Mouse (Mus musculus) olfactory bulb, adult 2 months (tissue): ENCODE data around the gene BC028528. TPM values are rescaled to one million over a fixed set of nuclear protein-coding genes. Genes with fewer than 3 reads are reported as not detected.

Experiments used
- H3K27ac ChIP-seq: fragments of 200-500 bp; 2 replicates; pipeline ENCODE4 v1.5.1; 2012; ENCODE audit warnings: low read depth, low read length; ENCODE audit not compliant: insufficient read depth
- H3K4me1 ChIP-seq: fragments of 200-500 bp; 2 replicates; pipeline ENCODE4 v1.6.1; 2012; ENCODE audit warnings: low read length; ENCODE audit not compliant: control insufficient read depth, insufficient read depth
- H3K4me3 ChIP-seq: fragments of 200-500 bp; 2 replicates; pipeline ENCODE4 v1.5.1; 2012; ENCODE audit warnings: mild to moderate bottlenecking, low read depth, low read length, moderate library complexity; ENCODE audit not compliant: insufficient read depth
- CTCF ChIP-seq: fragments of 200-500 bp; IDR thresholded peaks from 2 replicates; pipeline ENCODE4 v1.5.1; 2012; ENCODE audit warnings: low read depth, mild to moderate bottlenecking, low read length, moderate library complexity; ENCODE audit not compliant: insufficient read depth
- POLR2A ChIP-seq: fragments of 200-500 bp; IDR thresholded peaks from 2 replicates; pipeline ENCODE4 v1.6.1; 2012; ENCODE audit warnings: mild to moderate bottlenecking, low read depth, low read length, moderate library complexity; ENCODE audit not compliant: insufficient read depth
- WGBS: fragments of 180-500 bp; shearing (Covaris S2); methylation state at CpG from one replicate; pipeline ENCODE4 v1.1.7; 2018; 5-methylcytosine and 5-hydroxymethylcytosine counted together
- polyA plus RNA-seq: library from polyadenylated mRNA; stranded (reverse); fragments of >200 nt; gene quantifications from 2 replicates; pipeline ENCODE4 v1.2.4, GENCODE M21; 2012; ENCODE audit warnings: low replicate concordance; ENCODE audit not compliant: missing spikeins, insufficient read depth, insufficient read length

Gene BC028528
- polyA plus RNA-seq, 1 experiment, result not detected

DNA sequence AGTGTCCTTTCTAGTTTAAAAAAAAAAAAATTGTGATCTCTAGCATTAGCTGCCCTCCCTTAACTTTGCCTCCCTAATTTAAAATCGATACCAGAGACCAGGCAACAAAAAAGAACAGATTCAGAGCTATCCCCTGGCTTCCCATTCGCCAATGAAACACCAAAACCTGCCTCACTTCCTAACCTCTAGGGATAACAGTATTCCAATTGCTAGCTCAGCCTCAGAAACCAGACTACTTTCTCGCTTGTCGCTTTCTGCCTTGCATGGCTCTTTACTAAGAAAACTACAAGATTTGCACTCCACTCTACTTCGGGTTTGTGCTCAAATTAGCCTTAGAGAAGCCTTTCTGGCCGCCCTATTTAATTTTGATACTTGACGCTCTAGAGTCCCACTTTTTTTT lies 35.7 kb downstream of the BC028528 start:
- peak overlapping the region; percentile 86 for H3K4me3 ChIP-seq
- TF ChIP-seq CTCF (no peak), POLR2A (no peak)
- 14% methylated on average over 7 of the region's 7 CpGs for WGBS
- H3K27ac ChIP-seq, result no peak overlapping the region
- H3K4me1 ChIP-seq, result no peaks in the 10 kb centered on the region

DNA sequence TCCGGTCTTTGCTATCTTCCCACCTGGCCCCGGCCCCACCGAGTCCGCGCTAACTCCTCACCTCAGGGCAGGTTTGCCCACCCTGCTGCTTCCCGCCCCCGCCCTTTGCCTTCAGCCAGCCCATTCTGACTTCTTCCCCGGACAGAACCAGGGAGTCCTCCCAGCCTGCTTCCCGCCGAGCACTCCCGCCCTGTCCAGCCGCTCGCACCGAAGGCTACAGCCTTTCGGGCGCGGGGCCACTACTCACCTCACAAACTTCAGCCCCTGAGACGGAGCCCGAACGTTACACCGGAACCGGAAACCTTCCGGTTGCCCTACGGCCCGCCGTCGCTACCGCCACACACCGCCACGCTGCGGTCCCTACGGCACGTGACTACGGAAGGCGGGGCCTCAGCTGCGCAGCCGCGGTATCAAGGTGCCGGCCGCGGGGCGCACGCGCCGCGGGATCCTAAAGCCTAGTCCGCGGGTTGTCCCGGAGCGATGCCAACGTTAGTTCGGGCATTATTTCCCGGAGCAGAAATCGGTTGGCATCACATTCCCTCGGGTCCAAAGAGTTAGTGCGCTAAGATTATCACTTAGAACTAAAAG lies 36.2 kb downstream of the BC028528 start, which contains the start of gene Prpf3:
Prpf3 (minus strand) TSS at position 384 of the 588 bp plus-strand sequence.
- H3K27ac ChIP-seq, result no peak within 1 kb of the TSS
- WGBS, result under 1% methylated on average over 56 of the region's 56 CpGs
- H3K4me1 ChIP-seq, result no peaks in the 10 kb centered on the region
- TF ChIP-seq CTCF (no peak), POLR2A (peak; percentile 62)
- H3K4me3 ChIP-seq, result peak within 1 kb of the TSS; percentile 86

DNA sequence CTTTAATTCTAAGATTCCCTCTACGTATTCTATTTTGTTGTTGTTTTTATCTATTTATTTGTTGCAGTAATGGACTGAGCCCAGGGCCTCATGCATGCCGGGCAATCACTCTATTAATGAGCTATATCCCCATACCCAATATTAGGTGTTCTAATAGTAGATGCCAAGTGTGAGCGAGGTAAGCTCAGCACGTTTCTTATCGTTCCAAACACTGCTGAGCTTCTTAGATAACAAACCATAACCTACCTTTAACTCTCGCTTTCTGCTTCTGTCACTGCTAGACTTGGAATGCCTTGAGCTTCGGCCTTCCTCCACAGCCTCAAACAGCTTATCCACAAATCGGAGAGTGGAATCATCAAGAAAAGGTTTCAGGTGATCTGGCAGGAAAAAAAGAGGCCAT lies 40.5 kb downstream of the BC028528 start:
- TF ChIP-seq CTCF, result no peak
- TF ChIP-seq POLR2A, result no peak
- Histone ChIP-seq H3K4me3 (no peak overlapping the region), H3K27ac (no peak overlapping the region), H3K4me1 (no peaks in the 10 kb centered on the region)
- 95% methylated on average over 8 of the region's 8 CpGs for WGBS

DNA sequence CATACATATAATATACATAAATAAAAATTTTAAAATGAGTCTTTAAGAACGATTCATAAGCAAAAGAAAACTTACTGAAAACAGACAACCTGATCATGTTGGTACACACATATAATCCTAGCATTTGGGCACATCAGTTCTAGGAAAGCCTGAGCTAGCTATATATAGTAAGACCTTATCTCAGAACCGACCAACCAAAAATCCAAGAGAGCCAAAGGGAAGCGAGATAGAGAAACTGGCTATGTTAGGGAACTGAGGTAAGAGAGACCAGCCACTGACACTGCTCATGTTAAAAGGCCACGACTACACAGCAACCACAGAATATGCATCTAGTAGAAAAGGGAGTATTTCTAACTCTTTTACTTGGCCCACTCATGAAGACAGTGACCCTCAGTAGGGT lies 41.2 kb downstream of the BC028528 start:
- no peak overlapping the region for H3K4me3 ChIP-seq
- TF ChIP-seq CTCF (no peak), POLR2A (no peak)
- WGBS, result 87% methylated on average over 4 of the region's 4 CpGs
- no peaks in the 10 kb centered on the region for H3K4me1 ChIP-seq
- H3K27ac ChIP-seq, result no peak overlapping the region

DNA sequence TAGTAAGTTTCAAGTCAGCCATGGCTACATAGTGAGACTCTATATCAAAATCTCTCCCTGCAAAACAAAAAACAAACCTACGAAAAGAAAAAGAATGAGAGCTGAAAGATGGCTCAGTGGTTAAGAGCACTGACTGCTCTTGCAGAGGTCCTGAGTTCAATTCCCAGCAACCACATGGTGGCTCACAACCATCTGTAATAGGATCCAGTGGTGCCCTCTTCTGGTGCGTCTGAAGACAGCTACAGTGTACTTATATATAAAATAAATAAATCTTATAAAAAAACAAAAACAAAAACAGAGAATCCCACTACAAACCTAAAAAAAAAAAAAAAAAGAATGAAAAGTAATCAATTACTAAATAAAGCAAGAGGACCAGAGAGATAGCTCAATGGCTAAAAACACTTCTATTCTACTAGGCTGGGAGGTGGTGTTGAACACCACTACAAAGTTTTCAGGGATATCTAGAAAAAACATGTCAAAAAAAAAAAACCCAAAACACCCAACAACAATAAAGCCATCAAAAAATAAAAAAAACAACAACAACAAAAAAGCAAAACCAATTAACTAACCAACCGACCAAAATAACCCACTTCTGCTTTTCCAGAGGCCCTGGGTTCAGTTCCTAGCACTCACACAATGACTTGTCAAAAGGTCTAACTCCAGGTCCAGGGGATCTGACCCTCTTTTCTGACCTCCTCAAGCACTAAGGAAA lies 49.1 kb downstream of the BC028528 start:
- H3K27ac ChIP-seq, result no peak overlapping the region
- WGBS, result 89% methylated on average over 3 of the region's 3 CpGs
- no peaks in the 10 kb centered on the region for H3K4me1 ChIP-seq
- no peak overlapping the region for H3K4me3 ChIP-seq
- TF ChIP-seq POLR2A, result no peak
- TF ChIP-seq CTCF, result no peak

DNA sequence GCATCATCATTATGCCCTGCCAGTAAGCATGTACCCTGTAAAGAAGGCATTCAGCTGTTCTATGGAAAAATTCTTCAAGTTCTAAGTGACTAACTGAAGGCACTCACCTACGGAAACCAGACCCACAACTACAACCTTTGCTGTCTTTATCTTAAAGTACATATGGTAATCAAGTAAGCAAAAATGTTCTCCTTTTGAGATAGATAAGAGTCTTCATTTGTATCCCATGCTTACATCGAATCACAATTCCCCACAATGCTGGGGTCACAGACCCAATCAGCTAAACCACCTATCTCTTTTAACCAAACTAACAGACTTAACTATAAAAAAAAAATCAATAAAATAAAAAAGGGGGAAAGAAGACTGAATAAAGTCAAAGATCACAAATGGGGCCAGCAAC lies 52.6 kb downstream of the BC028528 start:
- Histone ChIP-seq H3K4me3 (no peak overlapping the region), H3K4me1 (no peaks in the 10 kb centered on the region), H3K27ac (no peak overlapping the region)
- TF ChIP-seq CTCF (no peak), POLR2A (no peak)
- WGBS, result 97% methylated on average over 2 of the region's 2 CpGs

Other genes with a start within 250 kb of the BC028528 start
- 157 and 245 TPM in 2 replicates for gene Mcl1, start 233.2 kb downstream of the BC028528 start, polyA plus RNA-seq
- gene Adamtsl4, start 204.1 kb downstream of the BC028528 start, polyA plus RNA-seq, result not detected in 2 replicates
- gene Ecm1, start 152.4 kb downstream of the BC028528 start, polyA plus RNA-seq, result not detected in 2 replicates
- not detected in 2 replicates for gene Tars2, start 131.8 kb downstream of the BC028528 start, polyA plus RNA-seq
- 146 TPM in 1 of 2 replicates, not detected in the other for gene Rprd2, start 73.1 kb downstream of the BC028528 start, polyA plus RNA-seq
- gene Prpf3, start 36.1 kb downstream of the BC028528 start, polyA plus RNA-seq, result 314 TPM in 1 of 2 replicates, not detected in the other
- not detected in 2 replicates for gene Mrps21, start 20.5 kb downstream of the BC028528 start, polyA plus RNA-seq
- not detected in 2 replicates for gene Ciart, start 9.8 kb downstream of the BC028528 start, polyA plus RNA-seq
- gene Aph1a, start 2.0 kb upstream of the BC028528 start, polyA plus RNA-seq, result not detected in 2 replicates
- not detected in 2 replicates for gene Car14, start 12.7 kb upstream of the BC028528 start, polyA plus RNA-seq
- 541 and 1,043 TPM in 2 replicates for gene Anp32e, start 37.2 kb upstream of the BC028528 start, polyA plus RNA-seq
- gene Plekho1, start 104.0 kb upstream of the BC028528 start, polyA plus RNA-seq, result not detected in 2 replicates
- gene Vps45, start 166.5 kb upstream of the BC028528 start, polyA plus RNA-seq, result not detected in 2 replicates
- not detected in 2 replicates for gene Otud7b, start 212.5 kb upstream of the BC028528 start, polyA plus RNA-seq